Mouse (Mus musculus) lung, postnatal 10 days (tissue): Measurements from ENCODE around the gene Bicd2.

Experiments used
- DNase-seq: peaks from one replicate; pipeline ENCODE4 v3.0.0; 2021

Gene Bicd2

GRCm38 (mm10) chr13:49360906-49361406, 19.6 kb downstream of the Bicd2 start:
- DNase-seq: no peak

GRCm38 (mm10) chr13:49362364-49362763, 21.0 kb downstream of the Bicd2 start:
- peak; percentile 36 for DNase-seq

- DNase-seq: no peak
Observed at GRCm38 (mm10) chr13:49362804-49363203, 21.4 kb downstream of the Bicd2 start.

GRCm38 (mm10) chr13:49364716-49365115, 23.3 kb downstream of the Bicd2 start:
- peak; percentile 46 for DNase-seq

- no peak for DNase-seq
Observed at GRCm38 (mm10) chr13:49367657-49368440, 26.5 kb downstream of the Bicd2 start.

GRCm38 (mm10) chr13:49369404-49369803, 28.0 kb downstream of the Bicd2 start:
- no peak for DNase-seq

- DNase-seq: peak; percentile 27
Observed at GRCm38 (mm10) chr13:49370216-49370615, 28.8 kb downstream of the Bicd2 start.

- peak; percentile 46 for DNase-seq
Observed at GRCm38 (mm10) chr13:49370916-49371315, 29.5 kb downstream of the Bicd2 start.

- peak; percentile 94 for DNase-seq
Observed at GRCm38 (mm10) chr13:49371428-49371899, 30.1 kb downstream of the Bicd2 start.

GRCm38 (mm10) chr13:49372370-49373060, 31.1 kb downstream of the Bicd2 start:
- DNase-seq: no peak

GRCm38 (mm10) chr13:49374304-49374703, 32.9 kb downstream of the Bicd2 start:
- DNase-seq: no peak

- no peak for DNase-seq
Observed at GRCm38 (mm10) chr13:49374730-49375129, 33.3 kb downstream of the Bicd2 start.

- DNase-seq: no peak
Observed at GRCm38 (mm10) chr13:49377608-49378007, 36.2 kb downstream of the Bicd2 start.

- no peak for DNase-seq
Observed at GRCm38 (mm10) chr13:49379301-49379700, 37.9 kb downstream of the Bicd2 start.

GRCm38 (mm10) chr13:49381230-49381629, 39.8 kb downstream of the Bicd2 start:
- peak; percentile 95 for DNase-seq

GRCm38 (mm10) chr13:49382997-49383396, 41.6 kb downstream of the Bicd2 start:
- DNase-seq: no peak

GRCm38 (mm10) chr13:49384751-49385463, 43.5 kb downstream of the Bicd2 start:
- peak; percentile 54 for DNase-seq

- DNase-seq: peak; percentile 41
Observed at GRCm38 (mm10) chr13:49391374-49391773, 50.0 kb downstream of the Bicd2 start.

GRCm38 (mm10) chr13:49393579-49393978, 52.2 kb downstream of the Bicd2 start:
- DNase-seq: no peak

GRCm38 (mm10) chr13:49394886-49395447, 53.6 kb downstream of the Bicd2 start:
- no peak for DNase-seq

- DNase-seq: no peak
Observed at GRCm38 (mm10) chr13:49396798-49397197, 55.4 kb downstream of the Bicd2 start.

- DNase-seq: no peak
Observed at GRCm38 (mm10) chr13:49398191-49398590, 56.8 kb downstream of the Bicd2 start.

GRCm38 (mm10) chr13:49400139-49400538, 58.8 kb downstream of the Bicd2 start:
- peak; percentile 50 for DNase-seq
